Mouse (Mus musculus): ENCODE data around the gene Cd276. TPM values are rescaled to one million over a fixed set of nuclear protein-coding genes. Genes with fewer than 3 reads are reported as not detected.
"Not testable (repeated sequence)": the region's sequence is repeated elsewhere in the genome, so short reads cannot be mapped to it uniquely, and the experiment has no call there.

Gene Cd276
- polyA plus RNA-seq, 1 experiment from 2014 or later: 36.0 TPM

DNA sequence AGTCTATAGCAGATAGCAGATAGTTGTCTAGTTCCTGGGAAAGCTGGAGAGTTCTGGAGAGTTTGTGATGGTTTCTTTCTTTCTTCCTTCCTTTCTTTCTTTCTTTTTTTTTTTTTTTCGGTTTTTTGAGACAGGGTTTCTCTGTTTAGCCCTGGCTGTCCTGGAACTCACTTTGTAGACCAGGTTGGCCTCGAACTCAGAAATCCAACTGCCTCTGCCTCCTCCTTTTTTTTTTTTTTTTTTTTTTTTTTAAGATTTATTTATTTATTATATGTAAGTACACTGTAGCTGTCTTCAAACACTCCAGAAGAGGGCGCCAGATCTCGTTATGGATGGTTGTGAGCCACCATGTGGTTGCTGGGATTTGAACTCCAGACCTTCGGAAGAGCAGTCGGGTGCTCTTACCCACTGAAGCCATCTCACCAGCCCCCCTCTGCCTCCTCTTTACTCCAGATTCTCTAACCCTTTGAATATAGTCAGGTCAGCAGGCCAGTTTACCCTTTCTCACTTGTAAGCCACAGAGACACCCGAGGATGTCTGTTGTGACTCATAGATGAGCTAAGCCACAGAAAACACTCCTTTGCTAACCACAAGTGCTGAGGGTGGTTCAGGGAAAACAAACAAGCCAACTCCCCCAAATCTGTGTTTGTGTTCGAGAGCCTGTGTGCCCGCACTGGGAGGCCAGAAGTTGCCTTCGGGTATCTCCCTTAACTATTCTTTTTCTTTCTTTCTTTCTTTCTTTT is 25.4 kb upstream of the Cd276 start:
- not testable (repeated sequence) for H3K27me3 ChIP-seq (replicated peaks; ENCODE audit: control insufficient read depth, insufficient read depth, low read length); ATAC-seq; H3K36me3 ChIP-seq (ENCODE audit: control insufficient read depth, insufficient read depth); H3K4me3 ChIP-seq (replicated peaks; ENCODE audit: low read length); H3K4me2 ChIP-seq (ENCODE audit: low read length); H3K9ac ChIP-seq (replicated peaks; ENCODE audit: low read depth, low read length); H3K9me3 ChIP-seq (ENCODE audit: control insufficient read depth, low read length); H3K27ac ChIP-seq (ENCODE audit: low read length)
- H3K4me1 ChIP-seq (replicated peaks; ENCODE audit: control insufficient read depth, insufficient read depth, low read length): peaks cover 12% of the 10 kb centered on the region
- 80% methylated on average over 10 of the region's 10 CpGs for WGBS

DNA sequence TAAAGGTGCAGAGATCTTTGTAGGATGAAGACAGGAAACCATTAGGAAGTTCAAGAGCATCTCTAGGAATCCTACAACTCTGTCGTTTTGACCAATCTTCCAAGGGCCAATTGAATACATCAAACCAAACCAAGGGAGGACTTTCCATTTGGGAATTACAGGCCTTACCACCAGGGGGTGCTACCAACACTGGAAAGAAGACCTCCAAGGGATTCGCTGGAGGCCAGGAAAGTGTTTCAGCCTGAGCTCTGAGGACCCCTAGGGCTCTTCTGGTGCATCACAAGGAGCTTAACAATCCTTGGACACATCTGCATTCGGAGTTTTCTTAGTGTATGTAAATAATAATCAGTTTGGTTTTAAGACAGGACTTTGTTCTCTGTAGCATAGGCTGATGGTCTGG is 23.4 kb upstream of the Cd276 start:
- Histone ChIP-seq H3K4me3 (replicated peaks; ENCODE audit: low read length) (no peak overlapping the region), H3K36me3 (ENCODE audit: control insufficient read depth, insufficient read depth) (no peaks in the 10 kb centered on the region), H3K4me2 (ENCODE audit: low read length) (no peak overlapping the region), H3K9me3 (ENCODE audit: control insufficient read depth, low read length) (no peaks in the 10 kb centered on the region), H3K27me3 (replicated peaks; ENCODE audit: control insufficient read depth, insufficient read depth, low read length) (no peaks in the 10 kb centered on the region), H3K27ac (ENCODE audit: low read length) (no peak overlapping the region), H3K4me1 (replicated peaks; ENCODE audit: control insufficient read depth, insufficient read depth, low read length) (peaks cover 10% of the 10 kb centered on the region), H3K9ac (replicated peaks; ENCODE audit: low read depth, low read length) (no peak overlapping the region)
- 20% methylated on average over 3 of the region's 3 CpGs for WGBS
- no peak for ATAC-seq

DNA sequence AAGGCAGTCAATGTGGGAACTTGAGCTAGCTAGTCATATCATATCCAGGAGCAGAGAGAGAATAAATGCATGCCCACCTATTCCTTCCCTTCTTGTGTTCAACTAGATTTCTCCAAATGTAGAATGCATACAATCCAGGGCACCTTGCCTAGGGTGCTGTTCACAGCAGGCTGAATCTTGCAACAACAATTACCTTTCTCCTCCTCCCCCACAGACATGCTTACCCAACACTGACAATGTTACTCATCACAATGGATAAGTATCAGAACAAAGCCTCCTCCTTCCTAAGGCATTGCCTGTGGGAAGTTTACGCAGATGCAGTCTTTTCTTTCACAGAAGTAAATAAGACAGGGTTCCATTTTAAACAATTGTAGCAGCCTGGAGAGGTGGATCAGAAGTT is 15.8 kb upstream of the Cd276 start:
- Histone ChIP-seq H3K4me3 (replicated peaks; ENCODE audit: low read length) (no peak overlapping the region), H3K36me3 (ENCODE audit: control insufficient read depth, insufficient read depth) (no peaks in the 10 kb centered on the region), H3K27me3 (replicated peaks; ENCODE audit: control insufficient read depth, insufficient read depth, low read length) (no peaks in the 10 kb centered on the region), H3K4me1 (replicated peaks; ENCODE audit: control insufficient read depth, insufficient read depth, low read length) (no peaks in the 10 kb centered on the region), H3K4me2 (ENCODE audit: low read length) (no peak overlapping the region), H3K9me3 (ENCODE audit: control insufficient read depth, low read length) (no peaks in the 10 kb centered on the region), H3K27ac (ENCODE audit: low read length) (no peak overlapping the region), H3K9ac (replicated peaks; ENCODE audit: low read depth, low read length) (no peak overlapping the region)
- WGBS: 88% methylated on average over 1 of the region's 1 CpGs
- no peak for ATAC-seq

DNA sequence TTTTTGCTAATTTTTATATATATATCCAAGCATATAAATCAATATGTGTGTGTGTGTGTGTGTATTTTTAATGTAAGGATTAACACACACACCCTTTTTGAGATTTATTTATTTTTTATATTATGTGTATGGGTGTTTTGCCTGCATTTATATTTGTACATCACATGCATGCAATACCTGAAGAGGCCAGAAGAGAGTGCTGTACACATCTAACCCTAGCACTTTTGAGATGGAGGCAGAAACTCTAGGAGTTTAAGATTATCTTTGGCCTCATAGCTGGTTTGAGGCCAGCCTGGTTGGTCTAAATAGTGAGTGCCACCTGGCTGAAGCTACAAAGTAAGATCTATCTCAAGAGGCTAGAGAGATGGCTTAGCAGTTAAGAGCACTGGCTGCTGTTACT is 12.4 kb upstream of the Cd276 start:
- H3K4me3 ChIP-seq (replicated peaks; ENCODE audit: low read length): no peak overlapping the region
- H3K36me3 ChIP-seq (ENCODE audit: control insufficient read depth, insufficient read depth): no peaks in the 10 kb centered on the region
- H3K9ac ChIP-seq (replicated peaks; ENCODE audit: low read depth, low read length): no peak overlapping the region
- H3K4me2 ChIP-seq (ENCODE audit: low read length): no peak overlapping the region
- no peaks in the 10 kb centered on the region for H3K4me1 ChIP-seq (replicated peaks; ENCODE audit: control insufficient read depth, insufficient read depth, low read length)
- H3K9me3 ChIP-seq (ENCODE audit: control insufficient read depth, low read length): no peaks in the 10 kb centered on the region
- H3K27me3 ChIP-seq (replicated peaks; ENCODE audit: control insufficient read depth, insufficient read depth, low read length): no peaks in the 10 kb centered on the region
- no peak for ATAC-seq
- H3K27ac ChIP-seq (ENCODE audit: low read length): no peak overlapping the region

DNA sequence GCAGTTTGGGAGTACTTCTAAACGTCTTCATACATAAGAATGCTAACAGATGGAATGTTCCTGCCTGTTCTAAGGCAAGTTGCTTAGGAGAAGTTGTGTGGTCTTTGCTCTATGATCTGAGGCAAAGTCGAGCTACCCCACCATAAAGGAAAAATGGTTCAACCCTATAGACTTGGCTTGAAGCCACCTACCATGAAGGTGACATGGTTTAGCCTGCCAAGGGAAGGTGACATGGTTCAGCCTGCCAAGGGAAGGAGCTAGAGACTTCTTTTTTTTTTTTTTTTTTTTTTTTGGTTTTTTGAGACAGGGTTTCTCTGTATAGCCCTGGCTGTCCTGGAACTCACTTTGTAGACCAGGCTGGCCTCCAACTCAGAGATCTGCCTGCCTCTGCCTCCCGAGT is 10.7 kb upstream of the Cd276 start:
- H3K4me2 ChIP-seq (ENCODE audit: low read length); H3K27me3 ChIP-seq (replicated peaks; ENCODE audit: control insufficient read depth, insufficient read depth, low read length); H3K9me3 ChIP-seq (ENCODE audit: control insufficient read depth, low read length); H3K36me3 ChIP-seq (ENCODE audit: control insufficient read depth, insufficient read depth); H3K9ac ChIP-seq (replicated peaks; ENCODE audit: low read depth, low read length); H3K4me1 ChIP-seq (replicated peaks; ENCODE audit: control insufficient read depth, insufficient read depth, low read length); H3K4me3 ChIP-seq (replicated peaks; ENCODE audit: low read length); ATAC-seq; H3K27ac ChIP-seq (ENCODE audit: low read length): not testable (repeated sequence)
- WGBS: 81% methylated on average over 3 of the region's 3 CpGs

DNA sequence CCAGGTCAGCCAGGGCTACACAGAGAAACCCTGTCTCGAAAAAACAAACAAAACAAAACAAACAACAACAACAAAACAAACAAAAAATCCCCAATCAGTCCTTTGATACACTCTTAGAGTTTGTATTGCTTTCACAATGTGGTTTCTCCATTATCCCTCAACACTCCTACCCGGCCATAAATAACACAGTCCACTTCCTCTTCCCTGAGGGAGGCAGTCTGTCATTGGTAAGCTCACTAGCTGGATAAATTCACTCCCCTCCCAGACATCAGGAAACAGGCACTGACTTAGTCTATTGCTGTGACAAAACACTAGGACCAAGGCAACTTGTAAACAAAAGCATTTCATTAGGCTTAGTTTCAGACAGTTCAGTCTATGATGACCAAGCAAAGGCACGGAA is 5.0 kb upstream of the Cd276 start:
- Histone ChIP-seq H3K4me2 (ENCODE audit: low read length) (no peak overlapping the region), H3K4me3 (replicated peaks; ENCODE audit: low read length) (no peak overlapping the region), H3K27ac (ENCODE audit: low read length) (no peak overlapping the region), H3K9me3 (ENCODE audit: control insufficient read depth, low read length) (no peaks in the 10 kb centered on the region), H3K36me3 (ENCODE audit: control insufficient read depth, insufficient read depth) (no peaks in the 10 kb centered on the region), H3K4me1 (replicated peaks; ENCODE audit: control insufficient read depth, insufficient read depth, low read length) (peaks cover 13% of the 10 kb centered on the region), H3K27me3 (replicated peaks; ENCODE audit: control insufficient read depth, insufficient read depth, low read length) (no peaks in the 10 kb centered on the region), H3K9ac (replicated peaks; ENCODE audit: low read depth, low read length) (no peak overlapping the region)
- no peak for ATAC-seq
- WGBS: 66% methylated on average over 3 of the region's 3 CpGs

DNA sequence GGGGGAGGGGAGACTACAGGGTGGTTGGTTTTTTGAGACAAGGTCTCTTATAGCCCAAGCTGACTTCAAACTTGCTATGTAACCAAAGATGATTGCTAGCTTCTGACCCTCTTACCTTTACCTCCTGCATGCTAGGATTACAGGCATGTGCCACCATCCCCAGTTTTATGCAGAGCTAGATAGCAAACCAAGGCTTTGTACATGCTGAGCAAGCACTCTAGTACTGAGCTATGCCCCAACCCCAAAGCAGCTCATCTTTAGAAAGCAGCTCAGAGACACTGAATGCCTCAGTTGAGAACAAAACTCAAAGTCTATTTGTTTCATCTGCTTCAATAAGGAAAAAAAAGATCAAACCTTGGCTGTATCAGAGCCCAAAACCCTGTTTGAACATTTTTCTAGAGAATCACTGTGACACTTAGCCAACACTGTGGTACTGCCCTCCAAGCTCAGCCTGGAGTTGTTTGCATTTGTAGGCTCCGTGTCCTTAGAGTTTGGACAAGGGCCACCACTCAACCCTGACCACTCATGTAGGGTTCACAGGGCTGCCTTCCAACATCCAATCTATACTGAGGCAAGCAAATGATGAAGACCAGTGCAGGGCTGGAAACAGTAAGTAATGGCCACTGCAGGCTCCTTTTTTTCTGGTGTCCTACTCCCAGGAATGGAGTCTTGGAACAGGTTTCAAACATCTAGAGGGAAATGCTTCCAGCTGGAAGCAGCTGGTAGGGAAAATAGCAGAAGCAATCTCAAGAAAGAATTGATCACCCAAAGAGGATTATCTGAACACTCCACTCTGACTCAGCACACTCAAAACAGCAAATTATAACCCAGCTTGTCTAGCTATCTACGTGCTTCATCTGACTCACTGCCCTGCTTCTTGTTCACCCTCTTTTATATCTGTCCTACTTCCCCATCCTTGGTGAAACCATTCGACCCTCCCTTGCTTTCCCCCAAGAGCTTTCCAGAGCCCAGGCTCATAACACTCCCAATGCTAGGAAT is 2.5 kb upstream of the Cd276 start:
- Histone ChIP-seq H3K36me3 (ENCODE audit: control insufficient read depth, insufficient read depth) (no peaks in the 10 kb centered on the region), H3K4me2 (ENCODE audit: low read length) (no peak overlapping the region), H3K27me3 (replicated peaks; ENCODE audit: control insufficient read depth, insufficient read depth, low read length) (no peaks in the 10 kb centered on the region), H3K4me3 (replicated peaks; ENCODE audit: low read length) (no peak overlapping the region), H3K9me3 (ENCODE audit: control insufficient read depth, low read length) (no peaks in the 10 kb centered on the region), H3K4me1 (replicated peaks; ENCODE audit: control insufficient read depth, insufficient read depth, low read length) (peaks cover 27% of the 10 kb centered on the region), H3K9ac (replicated peaks; ENCODE audit: low read depth, low read length) (no peak overlapping the region), H3K27ac (ENCODE audit: low read length) (no peak overlapping the region)
- no peak for ATAC-seq
- 82% methylated on average over 3 of the region's 3 CpGs for WGBS

DNA sequence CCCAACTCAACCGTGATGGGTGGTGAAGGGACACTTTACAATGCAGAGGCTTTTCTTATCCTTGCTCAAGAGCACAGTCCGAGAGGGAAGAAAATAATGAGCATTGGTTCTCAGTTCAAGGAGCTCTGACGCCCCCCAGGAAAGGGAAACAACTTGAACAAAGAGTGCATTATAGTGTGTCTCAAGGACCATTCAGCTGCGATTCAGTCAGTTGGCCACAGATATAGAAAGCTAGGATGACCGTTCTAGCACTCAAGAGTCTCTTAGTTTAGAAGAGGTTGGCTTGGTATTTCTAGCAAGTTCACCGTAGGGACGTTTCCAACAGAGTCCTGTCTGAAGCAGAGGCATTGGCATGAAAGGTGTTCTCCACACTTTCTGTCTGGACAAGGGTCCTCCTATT is 1.4 kb upstream of the Cd276 start:
- no peaks in the 10 kb centered on the region for H3K27me3 ChIP-seq (replicated peaks; ENCODE audit: control insufficient read depth, insufficient read depth, low read length)
- H3K36me3 ChIP-seq (ENCODE audit: control insufficient read depth, insufficient read depth): no peaks in the 10 kb centered on the region
- H3K27ac ChIP-seq (ENCODE audit: low read length): no peak overlapping the region
- no peak overlapping the region for H3K4me2 ChIP-seq (ENCODE audit: low read length)
- no peaks in the 10 kb centered on the region for H3K9me3 ChIP-seq (ENCODE audit: control insufficient read depth, low read length)
- peaks cover 27% of the 10 kb centered on the region for H3K4me1 ChIP-seq (replicated peaks; ENCODE audit: control insufficient read depth, insufficient read depth, low read length)
- WGBS: 40% methylated on average over 7 of the region's 7 CpGs
- no peak overlapping the region for H3K4me3 ChIP-seq (replicated peaks; ENCODE audit: low read length)
- no peak for ATAC-seq
- no peak overlapping the region for H3K9ac ChIP-seq (replicated peaks; ENCODE audit: low read depth, low read length)

DNA sequence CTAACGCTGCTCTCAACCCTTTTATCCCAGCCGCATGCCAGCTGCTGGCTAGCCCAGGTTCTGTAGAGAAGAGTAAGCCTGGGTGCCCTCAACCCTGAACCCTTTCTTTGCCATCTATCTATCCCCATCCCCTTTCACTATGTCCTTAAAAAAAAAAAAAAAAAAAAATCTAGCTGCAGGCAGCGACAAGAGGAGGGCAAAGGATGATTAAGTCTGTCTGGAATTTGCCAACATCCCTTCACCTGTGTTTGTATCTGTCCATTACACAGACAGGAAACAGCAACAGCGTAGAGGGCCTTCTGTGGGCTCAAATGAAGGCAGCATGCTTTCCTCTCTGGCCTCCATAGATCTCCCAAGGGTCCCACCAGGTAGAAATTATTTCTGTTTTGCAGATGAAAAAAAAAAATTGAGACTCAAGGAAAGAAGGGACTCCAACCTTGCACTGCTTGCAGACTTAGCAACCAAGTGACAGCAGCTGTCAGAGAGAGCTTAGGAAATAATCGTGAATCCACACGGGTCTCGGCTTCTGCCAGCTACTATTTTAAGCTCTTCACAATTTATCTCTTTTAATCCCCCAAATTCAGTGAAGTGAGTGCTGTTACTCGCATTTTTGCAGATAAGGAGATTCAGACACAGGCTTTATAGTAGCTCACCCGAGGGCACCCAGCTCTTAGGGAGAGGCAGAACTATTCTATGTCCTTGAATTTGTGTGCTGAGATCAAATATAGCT is 613 bp upstream of the Cd276 start:
- no peak for ATAC-seq
- Histone ChIP-seq H3K4me3 (replicated peaks; ENCODE audit: low read length) (peak overlapping the region; percentile 94), H3K4me1 (replicated peaks; ENCODE audit: control insufficient read depth, insufficient read depth, low read length) (peaks cover 30% of the 10 kb centered on the region), H3K9ac (replicated peaks; ENCODE audit: low read depth, low read length) (peak overlapping the region; percentile 99), H3K9me3 (ENCODE audit: control insufficient read depth, low read length) (no peaks in the 10 kb centered on the region), H3K36me3 (ENCODE audit: control insufficient read depth, insufficient read depth) (no peaks in the 10 kb centered on the region), H3K27ac (ENCODE audit: low read length) (peak overlapping the region; percentile 95), H3K4me2 (ENCODE audit: low read length) (peak overlapping the region; percentile 88), H3K27me3 (replicated peaks; ENCODE audit: control insufficient read depth, insufficient read depth, low read length) (no peaks in the 10 kb centered on the region)
- WGBS: 15% methylated on average over 9 of the region's 9 CpGs
